Mouse (Mus musculus): Measurements from ENCODE around the gene Mmgt1. TPM values are rescaled to one million over a fixed set of nuclear protein-coding genes. Genes with fewer than 3 reads are reported as not detected.

Gene Mmgt1
- total RNA-seq (2021) = 28.6 and 31.7 TPM in 2 replicates
- long read RNA-seq, partial matches to known transcripts = 0 of 5 reads
- long read RNA-seq, other reads (novel, unspliced or antisense) = 5 of 5 reads

- DNase-seq = peak; percentile 88
Measured at GRCm38 (mm10) chrX:56597887-56598640, at the start of gene Mmgt1. Mmgt1 (minus strand) TSS chrX:56598069.

GRCm38 (mm10) chrX:56640066-56640465 lies 42.2 kb upstream of the Mmgt1 start:
- no peak for DNase-seq

GRCm38 (mm10) chrX:56636185-56636584 lies 38.3 kb upstream of the Mmgt1 start:
- DNase-seq = no peak

- no peak for DNase-seq
Measured at GRCm38 (mm10) chrX:56615236-56615635, 17.4 kb upstream of the Mmgt1 start.

- DNase-seq = no peak
Measured at GRCm38 (mm10) chrX:56610318-56610694, 12.4 kb upstream of the Mmgt1 start.

GRCm38 (mm10) chrX:56609623-56610317 lies 11.9 kb upstream of the Mmgt1 start, which contains the start of gene Slc9a6:
Slc9a6 (plus strand) TSS chrX:56609757.
- peak; percentile 76 for DNase-seq

- no peak for DNase-seq
Measured at GRCm38 (mm10) chrX:56609285-56609622, 11.4 kb upstream of the Mmgt1 start.

GRCm38 (mm10) chrX:56607032-56607710 lies 9.3 kb upstream of the Mmgt1 start:
- no peak for DNase-seq

GRCm38 (mm10) chrX:56606536-56606935 lies 8.7 kb upstream of the Mmgt1 start:
- DNase-seq = no peak

- DNase-seq = peak; percentile 5
Measured at GRCm38 (mm10) chrX:56597219-56597886, 516 bp downstream of the Mmgt1 start.

- no peak for DNase-seq
Measured at GRCm38 (mm10) chrX:56578200-56578599, 19.7 kb downstream of the Mmgt1 start.

- DNase-seq = peak; percentile 8
Measured at GRCm38 (mm10) chrX:56572465-56572864, 25.4 kb downstream of the Mmgt1 start.

- DNase-seq = no peak
Measured at GRCm38 (mm10) chrX:56553584-56553983, 44.3 kb downstream of the Mmgt1 start.

- no peak for DNase-seq
Measured at GRCm38 (mm10) chrX:56549506-56549905, 48.4 kb downstream of the Mmgt1 start, which contains the start of gene Gm648. Gm648 (minus strand) TSS chrX:56549606.

GRCm38 (mm10) chrX:56537162-56537561 lies 60.7 kb downstream of the Mmgt1 start:
- DNase-seq = peak; percentile 2

Small RNA genes within 50 kb of the gene (microRNA-seq; reads per million reads assigned to microRNA genes)
- gene Mir5116 = 0.69 to 0.71 reads per million in 2 experiments

Other genes with a start within 250 kb of the Mmgt1 start
- 0.38 and 1.0 TPM in 2 replicates for gene Smim10l2a, start 223.5 kb downstream of the Mmgt1 start, total RNA-seq (2021)
- gene Gm2174, start 150.1 kb downstream of the Mmgt1 start, total RNA-seq (2021) = not detected in 2 replicates
- gene Ints6l, start 143.2 kb downstream of the Mmgt1 start, total RNA-seq (2021) = 29.0 and 29.9 TPM in 2 replicates
- gene Gm10477, start 73.3 kb downstream of the Mmgt1 start, total RNA-seq (2021) = not detected in 2 replicates
- gene Gm648, start 48.5 kb downstream of the Mmgt1 start, total RNA-seq (2021) = not detected in 2 replicates
- 25.7 and 29.0 TPM in 2 replicates for gene Slc9a6, start 11.7 kb upstream of the Mmgt1 start, total RNA-seq (2021)
- gene Fhl1, start 133.7 kb upstream of the Mmgt1 start, total RNA-seq (2021) = 27.7 and 30.6 TPM in 2 replicates
- 1.3 and 1.5 TPM in 2 replicates for gene Map7d3, start 224.3 kb upstream of the Mmgt1 start, total RNA-seq (2021)

All from adrenal gland, postnatal 25 days (tissue).